Mouse (Mus musculus): ENCODE measurements around the gene Nap1l2. TPM values are rescaled to one million over a fixed set of nuclear protein-coding genes. Genes with fewer than 3 reads are reported as not detected.
"Not testable (repeated sequence)": the region's sequence is repeated elsewhere in the genome, so short reads cannot be mapped to it uniquely, and the experiment has no call there.

Gene Nap1l2
- polyA plus RNA-seq, 1 experiment = 0.17 TPM

DNA sequence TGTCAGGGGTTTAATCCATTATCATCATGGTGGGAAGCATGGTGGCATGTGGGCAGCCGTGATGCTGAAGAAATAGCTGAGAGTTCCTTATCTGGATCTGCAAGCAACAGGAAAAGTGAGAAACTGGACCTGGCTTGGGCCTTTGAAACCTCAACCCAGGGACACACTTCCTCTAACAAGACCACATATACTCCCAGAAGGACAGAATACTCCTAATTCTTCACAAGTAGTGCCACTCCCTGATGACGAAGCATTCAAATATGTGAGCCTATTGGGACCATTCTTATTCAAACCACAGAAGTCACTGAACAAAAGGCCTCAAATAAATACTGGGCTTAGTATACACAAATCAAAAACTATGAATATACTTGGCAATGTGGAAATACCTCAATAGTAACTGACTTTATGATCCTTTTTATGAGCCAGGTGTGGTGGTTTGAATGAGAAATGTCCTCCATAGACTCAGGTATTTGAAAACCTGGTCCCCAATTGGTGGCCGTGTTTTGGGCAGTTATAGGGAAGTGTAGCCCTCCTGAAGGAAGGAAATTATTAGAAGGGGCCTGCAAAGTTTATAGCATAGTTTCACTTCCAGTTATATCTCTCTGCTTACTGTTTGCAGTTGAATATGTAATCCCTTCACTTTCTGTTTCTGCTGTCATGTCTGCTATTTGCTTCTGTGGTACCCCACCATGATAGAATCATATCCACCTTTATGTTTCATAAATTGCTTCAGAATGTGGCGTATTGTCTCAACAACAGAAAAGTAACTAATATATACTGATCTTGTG is 6.5 kb downstream of the Nap1l2 start:
- no peak overlapping the region for H3ac ChIP-seq (ENCODE audit: control insufficient read depth, insufficient read length)
- TF ChIP-seq SRF (IDR thresholded peaks at IDR 0.05; ENCODE audit: control insufficient read depth, insufficient read length, low read depth) (no peak), MAX (IDR thresholded peaks at IDR 0.05; ENCODE audit: low read depth) (no peak), CEBPB (IDR thresholded peaks at IDR 0.05; ENCODE audit: insufficient read depth, poor library complexity, severe bottlenecking) (no peak), E2F4 (IDR thresholded peaks at IDR 0.05; ENCODE audit: insufficient read depth) (no peak), REST (IDR thresholded peaks at IDR 0.05; ENCODE audit: insufficient read depth, insufficient read length) (no peak), POLR2A (IDR thresholded peaks at IDR 0.05; ENCODE audit: insufficient read length, low read depth) (no peak), USF1 (IDR thresholded peaks at IDR 0.05; ENCODE audit: low read depth) (no peak)
- H3K4me2 ChIP-seq (ENCODE audit: low read depth) = no peak overlapping the region
- no peak overlapping the region for H3K4me3 ChIP-seq
- no peaks in the 10 kb centered on the region for H3K79me2 ChIP-seq (ENCODE audit: control insufficient read depth, insufficient read depth)
- no peaks in the 10 kb centered on the region for H3K27me3 ChIP-seq (ENCODE audit: control insufficient read depth, insufficient read depth, insufficient read length)
- no peaks in the 10 kb centered on the region for H3K36me3 ChIP-seq (ENCODE audit: control insufficient read depth, insufficient read depth)

DNA sequence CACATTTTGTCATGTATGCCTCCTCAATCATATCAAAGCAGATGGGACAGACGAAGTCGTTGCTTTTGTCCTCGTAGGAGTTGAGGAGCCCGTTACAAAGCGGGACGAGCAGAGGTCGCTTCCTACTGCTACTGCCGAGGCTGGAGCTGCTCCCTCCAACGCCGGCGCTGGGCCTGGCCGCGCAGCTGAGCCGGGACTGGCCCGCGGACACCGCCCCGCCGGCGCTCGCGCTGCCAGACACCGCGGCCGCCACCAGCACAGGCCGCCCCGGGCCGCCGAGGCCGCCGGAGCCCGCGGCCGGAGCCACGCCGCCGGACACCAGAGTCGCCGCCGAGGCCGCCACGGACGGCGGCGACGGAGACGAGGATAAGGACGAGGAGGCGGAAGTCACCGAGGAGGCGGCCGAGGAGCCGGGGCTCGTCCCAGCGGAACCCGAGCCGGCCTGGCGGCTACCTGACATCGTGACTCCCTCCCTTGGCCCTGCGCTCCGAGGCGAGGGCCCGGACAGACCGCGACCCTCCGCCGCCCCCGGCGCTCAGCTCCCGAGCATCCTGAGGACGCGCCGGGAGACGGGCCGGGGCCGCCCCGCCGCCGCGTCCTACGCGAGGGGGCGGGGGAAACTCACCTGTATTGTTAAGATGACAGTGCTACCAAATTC is 21.4 kb downstream of the Nap1l2 start:
- H3K27me3 ChIP-seq (ENCODE audit: control insufficient read depth, insufficient read depth, insufficient read length); H3K4me3 ChIP-seq; H3K36me3 ChIP-seq (ENCODE audit: control insufficient read depth, insufficient read depth); H3ac ChIP-seq (ENCODE audit: control insufficient read depth, insufficient read length); H3K79me2 ChIP-seq (ENCODE audit: control insufficient read depth, insufficient read depth); H3K4me2 ChIP-seq (ENCODE audit: low read depth): not testable (repeated sequence)

GRCm38 (mm10) chrX:103156134-103156533 is 30.3 kb downstream of the Nap1l2 start:
- Histone ChIP-seq H3K4me3 (no peak overlapping the region), H3K79me2 (ENCODE audit: control insufficient read depth, insufficient read depth) (no peaks in the 10 kb centered on the region), H3K4me2 (ENCODE audit: low read depth) (no peak overlapping the region), H3K36me3 (ENCODE audit: control insufficient read depth, insufficient read depth) (no peaks in the 10 kb centered on the region), H3ac (ENCODE audit: control insufficient read depth, insufficient read length) (no peak overlapping the region), H3K27me3 (ENCODE audit: control insufficient read depth, insufficient read depth, insufficient read length) (no peaks in the 10 kb centered on the region)
- TF ChIP-seq TCF12 (IDR thresholded peaks at IDR 0.05; ENCODE audit: insufficient read depth, poor library complexity, severe bottlenecking) (no peak), MAX (IDR thresholded peaks at IDR 0.05; ENCODE audit: low read depth) (no peak), REST (IDR thresholded peaks at IDR 0.05; ENCODE audit: insufficient read depth, insufficient read length) (no peak), TCF3 (IDR thresholded peaks at IDR 0.05; ENCODE audit: insufficient read length, low read depth) (no peak), SRF (IDR thresholded peaks at IDR 0.05; ENCODE audit: control insufficient read depth, insufficient read length, low read depth) (no peak), CEBPB (IDR thresholded peaks at IDR 0.05; ENCODE audit: insufficient read depth, poor library complexity, severe bottlenecking) (no peak), MYOD1 (IDR thresholded peaks at IDR 0.05; ENCODE audit: control insufficient read depth in 1 of 3, insufficient read length in 2 of 3, low read depth in 2 of 3) (no peak), E2F4 (IDR thresholded peaks at IDR 0.05; ENCODE audit: insufficient read depth) (no peak), POLR2A (IDR thresholded peaks at IDR 0.05; ENCODE audit: insufficient read length, low read depth) (no peak), USF1 (IDR thresholded peaks at IDR 0.05; ENCODE audit: low read depth) (no peak), MYOG (IDR thresholded peaks at IDR 0.05; ENCODE audit: control insufficient read depth in 1 of 3, insufficient read depth in 1 of 3, insufficient read length in 2 of 3, low read depth in 2 of 3) (no peak), POLR2AphosphoS2 (IDR thresholded peaks at IDR 0.05; ENCODE audit: insufficient read length, low read depth) (no peak)

- H3K79me2 ChIP-seq (ENCODE audit: control insufficient read depth, insufficient read depth) = no peaks in the 10 kb centered on the region
- TF ChIP-seq SRF (IDR thresholded peaks at IDR 0.05; ENCODE audit: control insufficient read depth, insufficient read length, low read depth) = no peak
- TF ChIP-seq MAX (IDR thresholded peaks at IDR 0.05; ENCODE audit: low read depth) = no peak
- no peak for TF ChIP-seq CEBPB (IDR thresholded peaks at IDR 0.05; ENCODE audit: insufficient read depth, poor library complexity, severe bottlenecking)
- TF ChIP-seq TCF12 (IDR thresholded peaks at IDR 0.05; ENCODE audit: insufficient read depth, poor library complexity, severe bottlenecking) = no peak
- TF ChIP-seq TCF3 (IDR thresholded peaks at IDR 0.05; ENCODE audit: insufficient read length, low read depth) = no peak
- no peak for TF ChIP-seq POLR2AphosphoS2 (IDR thresholded peaks at IDR 0.05; ENCODE audit: insufficient read length, low read depth)
- no peak overlapping the region for H3ac ChIP-seq (ENCODE audit: control insufficient read depth, insufficient read length)
- no peak overlapping the region for H3K4me2 ChIP-seq (ENCODE audit: low read depth)
- H3K4me3 ChIP-seq = no peak overlapping the region
- no peaks in the 10 kb centered on the region for H3K27me3 ChIP-seq (ENCODE audit: control insufficient read depth, insufficient read depth, insufficient read length)
- no peaks in the 10 kb centered on the region for H3K36me3 ChIP-seq (ENCODE audit: control insufficient read depth, insufficient read depth)
Observed at GRCm38 (mm10) chrX:103138549-103138948, 47.9 kb downstream of the Nap1l2 start.

Other genes with a start within 250 kb of the Nap1l2 start
- not detected for gene Cdx4, start 134.8 kb upstream of the Nap1l2 start, polyA plus RNA-seq (2012; fragmentation: generic; extraction: Trizol)
- 0.26 TPM for gene Chic1, start 169.8 kb upstream of the Nap1l2 start, polyA plus RNA-seq (2012; fragmentation: generic; extraction: Trizol)
- not detected for gene Tsx, start 227.8 kb upstream of the Nap1l2 start, polyA plus RNA-seq (2012; fragmentation: generic; extraction: Trizol)
- not detected for gene Gm26992, start 235.4 kb upstream of the Nap1l2 start, polyA plus RNA-seq (2012; fragmentation: generic; extraction: Trizol)